Mouse (Mus musculus) kidney, postnatal 36 days (tissue): Measurements from ENCODE around the gene Kbtbd7.

Experiments used
- DNase-seq, 2 experiments: peaks; one replicate each; pipeline ENCODE4 v3.0.0; 2021 to 2022; ENCODE audit warnings: mixed read lengths in 2 of 2

Gene Kbtbd7

GRCm38 (mm10) chr14:79425979-79426729, at the start of gene Kbtbd7:
TSS of gene Kbtbd7 (plus strand) at chr14:79426511.
- peak; percentile 94 to 97 for DNase-seq

- no peak for DNase-seq
Measured at GRCm38 (mm10) chr14:79377041-79377440, 49.3 kb upstream of the Kbtbd7 start.

- no peak for DNase-seq
Measured at GRCm38 (mm10) chr14:79383120-79383519, 43.2 kb upstream of the Kbtbd7 start.

- DNase-seq, result no peak
Measured at GRCm38 (mm10) chr14:79388304-79388703, 38.0 kb upstream of the Kbtbd7 start.

GRCm38 (mm10) chr14:79389438-79390264, 36.7 kb upstream of the Kbtbd7 start:
- peak; percentile 34 to 54 for DNase-seq

GRCm38 (mm10) chr14:79390265-79390926, 35.9 kb upstream of the Kbtbd7 start, which contains the start of gene Naa16:
TSS of gene Naa16 (minus strand) at chr14:79390778.
- DNase-seq, result peak; percentile 95 to 98

GRCm38 (mm10) chr14:79393289-79393688, 33.0 kb upstream of the Kbtbd7 start:
- DNase-seq, result no peak

- DNase-seq, result peak; percentile 17 to 49
Measured at GRCm38 (mm10) chr14:79394564-79394963, 31.7 kb upstream of the Kbtbd7 start.

- peak; percentile 73 to 78 for DNase-seq
Measured at GRCm38 (mm10) chr14:79397321-79398122, 28.8 kb upstream of the Kbtbd7 start, which contains the start of gene Mtrf1. TSS of gene Mtrf1 (plus strand) at chr14:79397772.

GRCm38 (mm10) chr14:79407641-79408040, 18.7 kb upstream of the Kbtbd7 start:
- no peak for DNase-seq

GRCm38 (mm10) chr14:79409278-79409830, 17.0 kb upstream of the Kbtbd7 start:
- DNase-seq, result no peak

GRCm38 (mm10) chr14:79410662-79411061, 15.6 kb upstream of the Kbtbd7 start:
- no peak for DNase-seq

- DNase-seq, result no peak
Measured at GRCm38 (mm10) chr14:79413121-79413520, 13.2 kb upstream of the Kbtbd7 start.

GRCm38 (mm10) chr14:79420083-79420685, 6.1 kb upstream of the Kbtbd7 start:
- no peak for DNase-seq

GRCm38 (mm10) chr14:79426730-79427365, 537 bp downstream of the Kbtbd7 start:
- peak in 1 of 2 experiments; percentile 22 for DNase-seq

GRCm38 (mm10) chr14:79434068-79434467, 7.8 kb downstream of the Kbtbd7 start:
- no peak for DNase-seq

- no peak for DNase-seq
Measured at GRCm38 (mm10) chr14:79440655-79441054, 14.3 kb downstream of the Kbtbd7 start.

GRCm38 (mm10) chr14:79441441-79441840, 15.1 kb downstream of the Kbtbd7 start:
- DNase-seq, result no peak

GRCm38 (mm10) chr14:79444601-79445000, 18.3 kb downstream of the Kbtbd7 start:
- DNase-seq, result no peak

GRCm38 (mm10) chr14:79445055-79445620, 18.8 kb downstream of the Kbtbd7 start:
- DNase-seq, result no peak
